Mouse (Mus musculus) myocyte (in vitro differentiated cells): ENCODE results near the gene Dock4.

Experiments used
- CEBPB ChIP-seq: IDR thresholded peaks from 2 replicates; pipeline ENCODE4 v1.6.1; 2011; ENCODE audit warnings: mild to moderate bottlenecking, moderate library complexity; ENCODE audit not compliant: poor library complexity, insufficient read depth, severe bottlenecking
- MAX ChIP-seq: IDR thresholded peaks from one replicate; pipeline ENCODE4 v1.6.1; 2011; ENCODE audit warnings: low read depth, mild to moderate bottlenecking, control low read depth
- MYOD1 ChIP-seq, 3 experiments: IDR thresholded peaks; one replicate each; pipeline ENCODE4 v1.6.1; 2011; ENCODE audit warnings: control low read depth in 2 of 3, low read depth in 2 of 3, mild to moderate bottlenecking in 2 of 3, moderate library complexity in 1 of 3; ENCODE audit not compliant: insufficient read length in 2 of 3, control insufficient read depth in 1 of 3
- MYOG ChIP-seq, 3 experiments: IDR thresholded peaks; one replicate each; pipeline ENCODE4 v1.6.1; 2011; ENCODE audit warnings: control low read depth in 2 of 3, low read depth in 2 of 3, mild to moderate bottlenecking in 2 of 3; ENCODE audit not compliant: insufficient read length in 2 of 3, control insufficient read depth in 1 of 3, insufficient read depth in 1 of 3
- POLR2A ChIP-seq: IDR thresholded peaks from one replicate; pipeline ENCODE4 v1.6.1; 2011; ENCODE audit warnings: low read depth, mild to moderate bottlenecking, control low read depth, moderate library complexity; ENCODE audit not compliant: insufficient read length
- POLR2AphosphoS2 ChIP-seq: IDR thresholded peaks from one replicate; pipeline ENCODE4 v1.6.1; 2011; ENCODE audit warnings: low read depth, control low read depth; ENCODE audit not compliant: insufficient read length
- SRF ChIP-seq: IDR thresholded peaks from one replicate; pipeline ENCODE4 v1.6.1; 2011; ENCODE audit warnings: low read depth; ENCODE audit not compliant: control insufficient read depth, insufficient read length
- TCF12 ChIP-seq: IDR thresholded peaks from one replicate; pipeline ENCODE4 v1.6.1; 2011; ENCODE audit warnings: mild to moderate bottlenecking, control low read depth; ENCODE audit not compliant: poor library complexity, insufficient read depth, severe bottlenecking
- TCF3 ChIP-seq: IDR thresholded peaks from one replicate; pipeline ENCODE4 v1.6.1; 2011; ENCODE audit warnings: low read depth, control low read depth; ENCODE audit not compliant: insufficient read length

- TF ChIP-seq SRF (no peak), TCF3 (no peak), TCF12 (no peak), CEBPB (no peak), MAX (no peak), POLR2A (no peak), POLR2AphosphoS2 (no peak), MYOG (IDR thresholded peaks at IDR 0.05; ENCODE audit: control insufficient read depth in 1 of 3, insufficient read depth in 1 of 3, insufficient read length in 2 of 3, low read depth in 2 of 3) (no peak), MYOD1 (IDR thresholded peaks at IDR 0.05; ENCODE audit: control insufficient read depth in 1 of 3, insufficient read length in 2 of 3, low read depth in 2 of 3) (no peak)
These were observed 443.8 kb downstream of the Dock4 start for GRCm38 (mm10) chr12:40889534-40889933.
